Mouse (Mus musculus) embryonic facial prominence, embryonic 11.5 days (tissue): ENCODE measurements around the gene Foxp4. TPM values are rescaled to one million over a fixed set of nuclear protein-coding genes. Genes with fewer than 3 reads are reported as not detected.

ENCODE experiments used
- ATAC-seq: fragments of 200-750 bp; cut with Nextera tagmentation; replicated peaks from 2 replicates; pipeline ENCODE4 v1.8.0; 2017; ENCODE audit warnings: low read depth; ENCODE audit not compliant: insufficient number of reproducible peaks, low FRiP score, low TSS enrichment
- DNase-seq: peaks from one replicate; pipeline ENCODE4 v3.0.0-alpha.2; 2015; ENCODE audit warnings: low spot score
- H3K27ac ChIP-seq: fragments of 300-500 bp; sonication (generic); replicated peaks from 2 replicates; pipeline ENCODE4 v1.5.1; 2014; ENCODE audit warnings: mild to moderate bottlenecking, low read depth, low read length, control low read depth
- H3K27me3 ChIP-seq: fragments of 300-500 bp; sonication (generic); 2 replicates; pipeline ENCODE4 v1.6.1; 2014; ENCODE audit warnings: mild to moderate bottlenecking, low read length, moderate library complexity, mixed read lengths; ENCODE audit not compliant: control insufficient read depth, insufficient read depth
- H3K36me3 ChIP-seq: fragments of 300-500 bp; sonication (generic); replicated peaks from 2 replicates; pipeline ENCODE4 v1.6.1; 2014; ENCODE audit warnings: low read depth, mild to moderate bottlenecking, low read length, moderate library complexity, mixed read lengths; ENCODE audit not compliant: control insufficient read depth, insufficient read depth
- H3K4me1 ChIP-seq: fragments of 300-500 bp; sonication (generic); 2 replicates; pipeline ENCODE4 v1.6.1; 2014; ENCODE audit warnings: low read length, mixed read lengths; ENCODE audit not compliant: control insufficient read depth, insufficient read depth
- H3K4me2 ChIP-seq: fragments of 300-500 bp; sonication (generic); 2 replicates; pipeline ENCODE4 v1.6.1; 2014; ENCODE audit warnings: low read depth, mild to moderate bottlenecking, control low read depth, low read length, moderate library complexity
- H3K4me3 ChIP-seq: fragments of 300-500 bp; sonication (generic); 2 replicates; pipeline ENCODE4 v1.5.1; 2014; ENCODE audit warnings: low read depth, low read length, control low read depth
- H3K9ac ChIP-seq: fragments of 300-500 bp; sonication (generic); replicated peaks from 2 replicates; pipeline ENCODE4 v1.6.1; 2014; ENCODE audit warnings: mild to moderate bottlenecking, control low read depth, low read length
- H3K9me3 ChIP-seq: fragments of 300-500 bp; sonication (generic); replicated peaks from 2 replicates; pipeline ENCODE4 v1.6.1; 2016; ENCODE audit warnings: mild to moderate bottlenecking, low read length, inconsistent platforms, mixed read lengths; ENCODE audit not compliant: control insufficient read depth
- WGBS: fragments of 180-500 bp; shearing (Covaris S2); extraction: QIAGEN DNeasy Blood & Tissue Kit; methylation state at CpG from one replicate; pipeline ENCODE4 v1.1.7; 2014; 5-methylcytosine and 5-hydroxymethylcytosine counted together
- polyA plus RNA-seq: library from polyadenylated mRNA; unstranded; fragments of >200 nt; fragmentation: Nextera tagmentation; extraction: Ambion mirVana; gene quantifications from 2 replicates; pipeline ENCODE4 v1.2.1, GENCODE M21; 2014

The Foxp4 gene
- polyA plus RNA-seq, 1 experiment from 2014 or later, result 29.0 TPM

- H3K4me3 ChIP-seq, result no peak overlapping the region
- no peak overlapping the region; the same call in none of the 2 replicates for H3K9ac ChIP-seq
- DNase-seq (peak; percentile 58), ATAC-seq (peak; percentile 7; the same call in 1 of the 2 replicates)
- H3K27ac ChIP-seq, result peak overlapping the region; percentile 49; the same call in 1 of the 2 replicates
- H3K27me3 ChIP-seq, result no peaks in the 10 kb centered on the region
- peak overlapping the region; percentile 8; the same call in 1 of the 2 replicates for H3K4me2 ChIP-seq
- H3K9me3 ChIP-seq, result no peaks in the 10 kb centered on the region
- WGBS, result 10% methylated on average over 3 of the region's 3 CpGs
- peaks cover 4% of the 10 kb centered on the region for H3K36me3 ChIP-seq
- H3K4me1 ChIP-seq, result peaks cover 31% of the 10 kb centered on the region
Measured at GRCm38 (mm10) chr17:47879207-47879606, 45.2 kb downstream of the Foxp4 start.

GRCm38 (mm10) chr17:47878378-47879089 is 45.9 kb downstream of the Foxp4 start:
- peak; percentile 19; the same call in 1 of the 2 replicates for ATAC-seq
- H3K4me2 ChIP-seq, result peak overlapping the region; percentile 27
- WGBS, result 16% methylated on average over 31 of the region's 35 CpGs
- peak; percentile 36 for DNase-seq
- H3K27me3 ChIP-seq, result no peaks in the 10 kb centered on the region
- peak overlapping the region; percentile 35 for H3K27ac ChIP-seq
- no peak overlapping the region for H3K4me3 ChIP-seq
- peaks cover 4% of the 10 kb centered on the region for H3K36me3 ChIP-seq
- peak overlapping the region; percentile 55 for H3K9ac ChIP-seq
- H3K4me1 ChIP-seq, result peaks cover 31% of the 10 kb centered on the region
- H3K9me3 ChIP-seq, result no peaks in the 10 kb centered on the region

- no peaks in the 10 kb centered on the region for H3K9me3 ChIP-seq
- no peak overlapping the region for H3K4me2 ChIP-seq
- no peak for DNase-seq
- no peak overlapping the region for H3K4me3 ChIP-seq
- ATAC-seq, result peak; percentile 14; the same call in 1 of the 2 replicates
- H3K9ac ChIP-seq, result no peak overlapping the region
- H3K27me3 ChIP-seq, result no peaks in the 10 kb centered on the region
- 31% methylated on average over 10 of the region's 10 CpGs for WGBS
- H3K27ac ChIP-seq, result no peak overlapping the region; the same call in 1 of the 2 replicates
- peaks cover 4% of the 10 kb centered on the region for H3K36me3 ChIP-seq
- peaks cover 31% of the 10 kb centered on the region for H3K4me1 ChIP-seq
Measured at GRCm38 (mm10) chr17:47877715-47878377, 46.6 kb downstream of the Foxp4 start.

DNA sequence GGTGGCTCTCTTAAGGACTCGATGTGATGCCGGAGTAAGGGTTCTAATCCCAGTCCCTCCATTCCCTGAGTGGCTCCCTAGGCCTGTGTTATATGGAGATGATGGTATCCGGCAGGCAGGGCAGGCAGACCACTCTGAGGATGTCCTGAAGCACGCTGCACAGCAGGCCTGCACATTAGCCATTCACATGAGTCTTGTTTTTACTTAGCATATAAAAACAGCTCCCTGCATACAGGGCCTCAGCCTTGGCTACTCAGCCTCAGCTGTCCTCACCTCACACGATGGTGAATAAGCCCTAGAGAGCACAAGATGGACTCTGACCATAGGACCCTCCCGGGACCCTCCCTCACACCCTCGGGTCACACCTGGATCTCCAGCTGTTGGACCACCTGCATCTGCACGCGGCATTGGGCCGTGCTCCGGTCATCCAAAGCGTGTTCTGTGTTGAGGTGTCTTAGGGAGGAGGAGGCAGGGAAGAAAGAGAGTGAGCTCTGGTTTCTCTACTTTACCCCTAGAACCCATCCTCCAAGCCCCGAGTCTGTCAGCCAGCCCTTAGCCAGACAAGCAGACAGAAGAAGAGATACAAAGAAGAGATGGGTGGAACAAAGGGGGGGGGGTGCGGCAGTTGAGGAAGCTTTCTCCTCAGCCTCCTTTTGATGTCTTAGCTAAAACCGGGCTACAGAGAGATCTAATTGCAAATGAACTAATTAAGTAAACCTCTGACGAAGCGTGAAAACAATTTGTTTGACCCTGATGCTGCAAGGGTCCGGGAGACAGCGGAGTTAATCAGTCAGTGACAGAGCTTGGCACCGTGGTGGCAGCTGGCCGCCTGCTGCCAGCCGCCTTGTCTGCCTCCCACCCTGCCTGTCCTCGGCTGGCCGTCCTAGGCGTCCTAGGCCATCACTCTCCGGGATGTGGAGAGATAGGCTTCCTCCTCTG is 47.4 kb downstream of the Foxp4 start:
- Histone ChIP-seq H3K4me2 (no peak overlapping the region), H3K27ac (no peak overlapping the region), H3K27me3 (no peaks in the 10 kb centered on the region), H3K9me3 (no peaks in the 10 kb centered on the region), H3K9ac (no peak overlapping the region), H3K4me1 (peaks cover 31% of the 10 kb centered on the region), H3K36me3 (peaks cover 4% of the 10 kb centered on the region), H3K4me3 (no peak overlapping the region)
- DNase-seq (no peak), ATAC-seq (no peak)
- 42% methylated on average over 26 of the region's 26 CpGs for WGBS

DNA sequence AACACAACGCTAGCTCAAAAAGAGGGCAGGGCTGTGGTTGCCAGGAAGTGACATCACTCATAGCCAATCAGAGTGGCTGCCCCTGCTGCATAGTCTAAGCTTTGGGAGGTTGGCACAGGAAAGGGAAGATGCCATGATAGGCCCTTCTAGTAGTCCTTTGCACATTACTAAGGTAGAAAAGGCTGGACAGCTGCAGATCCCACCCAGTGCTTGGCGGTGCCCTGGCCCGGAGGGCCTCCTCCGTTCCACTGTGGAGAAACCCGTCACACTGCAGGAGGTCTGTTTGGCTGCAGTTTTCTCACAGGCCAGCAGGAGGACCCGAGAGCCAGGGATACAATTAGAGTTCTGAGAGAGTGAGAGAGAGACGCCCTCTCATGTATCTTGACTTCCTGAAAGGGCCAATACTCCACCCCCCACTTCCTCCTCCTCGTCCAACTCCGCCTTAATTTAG is 51.1 kb downstream of the Foxp4 start:
- Histone ChIP-seq H3K4me2 (no peak overlapping the region), H3K27ac (no peak overlapping the region), H3K9me3 (no peaks in the 10 kb centered on the region), H3K4me1 (peaks cover 6% of the 10 kb centered on the region), H3K36me3 (peaks cover 7% of the 10 kb centered on the region), H3K9ac (no peak overlapping the region), H3K27me3 (no peaks in the 10 kb centered on the region), H3K4me3 (no peak overlapping the region)
- ATAC-seq (peak; percentile 31; the same call in 1 of the 2 replicates), DNase-seq (peak; percentile 85)
- 9% methylated on average over 9 of the region's 9 CpGs for WGBS

DNA sequence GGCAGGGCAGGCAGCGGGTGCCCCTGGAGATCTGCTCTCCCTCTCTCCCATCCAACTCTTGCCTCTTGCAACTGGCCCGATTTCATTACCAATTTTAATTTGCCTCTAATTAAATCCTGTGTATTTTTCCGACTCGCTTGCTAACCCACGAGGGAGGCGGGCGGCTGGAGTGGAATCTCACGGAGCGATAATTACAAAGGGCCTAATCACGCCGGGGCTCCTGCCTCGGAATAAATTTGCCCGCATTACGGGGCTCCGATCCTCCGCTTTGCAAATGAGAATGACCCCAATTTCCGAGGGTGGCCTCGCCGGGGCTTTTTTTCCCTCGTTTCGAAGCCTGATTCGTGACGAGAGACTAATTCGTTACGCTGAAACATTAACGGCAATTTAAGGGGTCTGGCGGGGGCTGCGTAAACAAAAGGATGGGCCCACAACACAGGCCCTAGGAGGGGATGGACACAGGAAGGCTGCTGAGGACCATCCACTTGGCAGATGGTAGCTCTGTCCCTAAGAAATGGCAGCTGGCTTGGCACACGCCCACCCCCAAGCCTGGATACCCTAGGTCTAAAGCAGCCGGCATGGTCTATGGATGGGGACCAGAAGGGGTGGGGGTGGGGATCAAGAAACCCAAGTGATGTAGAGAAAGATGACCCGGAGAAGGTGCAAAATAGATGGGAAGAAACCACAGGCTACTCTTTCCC is 52.0 kb downstream of the Foxp4 start:
- peaks cover 7% of the 10 kb centered on the region for H3K36me3 ChIP-seq
- DNase-seq (no peak), ATAC-seq (no peak)
- no peak overlapping the region for H3K9ac ChIP-seq
- no peaks in the 10 kb centered on the region for H3K9me3 ChIP-seq
- H3K27ac ChIP-seq, result no peak overlapping the region
- H3K4me2 ChIP-seq, result no peak overlapping the region
- no peaks in the 10 kb centered on the region for H3K27me3 ChIP-seq
- H3K4me1 ChIP-seq, result peaks cover under 1% of the 10 kb centered on the region
- H3K4me3 ChIP-seq, result no peak overlapping the region
- WGBS, result 84% methylated on average over 31 of the region's 31 CpGs

- H3K9ac ChIP-seq, result no peak overlapping the region
- H3K9me3 ChIP-seq, result no peaks in the 10 kb centered on the region
- H3K27me3 ChIP-seq, result no peaks in the 10 kb centered on the region
- no peak overlapping the region for H3K4me2 ChIP-seq
- no peak overlapping the region for H3K4me3 ChIP-seq
- H3K36me3 ChIP-seq, result peaks cover 3% of the 10 kb centered on the region
- 94% methylated on average over 10 of the region's 10 CpGs for WGBS
- no peak for ATAC-seq
- H3K27ac ChIP-seq, result no peak overlapping the region
- H3K4me1 ChIP-seq, result no peaks in the 10 kb centered on the region
- DNase-seq, result no peak
Measured at GRCm38 (mm10) chr17:47869874-47870273, 54.6 kb downstream of the Foxp4 start.
